Mouse (Mus musculus) retina, adult 2 months (tissue): ENCODE data around the gene Tmeff1.
"Not testable (repeated sequence)": the region's sequence is repeated elsewhere in the genome, so short reads cannot be mapped to it uniquely, and the experiment has no call there.

ENCODE experiments used
- DNase-seq: peaks from one replicate; pipeline ENCODE4 v3.0.0-alpha.2; 2012; ENCODE audit warnings: low read depth, low spot score

The Tmeff1 gene

DNA sequence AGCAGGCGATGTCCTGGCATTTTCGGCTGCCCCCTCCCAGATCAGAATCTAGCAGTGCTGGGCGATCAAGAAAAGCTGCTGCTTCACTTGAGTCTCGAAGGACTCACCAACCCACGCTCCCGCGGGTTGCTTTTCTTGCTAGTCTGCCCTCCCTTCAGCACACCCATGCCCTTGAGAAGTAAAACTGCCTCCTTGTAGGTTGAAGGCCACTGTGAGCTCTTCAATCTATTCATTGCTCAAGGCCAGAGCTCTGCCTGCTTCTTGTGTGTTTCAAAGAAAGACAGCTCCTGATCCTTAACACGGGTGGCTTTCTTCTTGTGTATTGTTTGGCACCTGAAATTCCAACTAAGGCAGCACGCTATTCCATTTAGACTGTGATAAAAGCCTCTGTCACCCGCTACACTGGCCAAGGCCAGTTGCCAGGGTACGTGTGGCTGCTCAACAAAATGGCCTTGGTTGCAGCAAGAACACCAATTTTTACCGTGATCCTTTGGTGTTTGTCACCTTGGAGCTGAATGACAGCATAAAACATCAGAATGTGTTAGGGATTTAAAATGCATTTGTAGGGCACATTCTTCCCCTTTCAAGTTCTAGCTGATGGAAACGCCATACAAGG, 91.7 kb downstream of the Tmeff1 start:
- no peak for DNase-seq

DNA sequence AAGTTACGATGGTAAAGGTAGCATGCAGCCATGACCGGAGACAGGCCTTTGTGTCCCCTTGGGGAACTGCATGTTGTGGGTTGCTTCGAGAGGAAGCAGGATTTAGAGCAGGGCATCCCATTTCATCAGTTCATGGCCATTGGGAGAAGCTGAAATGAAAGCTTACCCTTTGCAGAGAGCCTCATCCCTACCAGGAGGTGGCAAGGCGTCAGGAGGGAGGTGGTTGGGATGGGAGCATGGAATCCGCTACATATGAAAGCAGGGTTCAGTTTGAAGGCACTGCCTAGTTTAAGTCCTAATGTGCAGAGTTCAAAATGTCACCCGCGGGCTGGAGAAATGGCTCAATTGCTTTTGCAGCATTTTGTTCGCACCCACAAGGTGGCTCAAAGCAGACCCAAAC, 92.3 kb downstream of the Tmeff1 start:
- DNase-seq, result no peak

DNA sequence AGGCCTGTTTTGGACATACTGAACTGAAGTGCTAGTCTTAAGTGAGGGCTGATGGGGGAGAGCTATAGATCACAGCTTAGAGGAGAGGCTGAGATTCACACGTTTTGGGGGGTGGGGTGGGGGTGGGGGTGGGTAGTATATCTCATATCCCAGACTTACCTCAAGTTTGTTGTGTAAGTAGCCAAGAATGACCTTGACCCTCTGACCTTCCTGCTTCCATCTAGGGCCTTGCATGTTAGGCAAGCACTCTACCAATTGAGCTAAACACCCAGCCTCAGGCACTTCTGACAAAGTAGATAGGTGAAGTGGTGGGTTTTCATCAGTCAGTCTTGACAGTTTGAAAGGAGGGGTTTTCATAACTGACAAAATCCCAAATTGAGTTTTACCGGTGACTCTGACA, 92.8 kb downstream of the Tmeff1 start:
- DNase-seq, result no peak

DNA sequence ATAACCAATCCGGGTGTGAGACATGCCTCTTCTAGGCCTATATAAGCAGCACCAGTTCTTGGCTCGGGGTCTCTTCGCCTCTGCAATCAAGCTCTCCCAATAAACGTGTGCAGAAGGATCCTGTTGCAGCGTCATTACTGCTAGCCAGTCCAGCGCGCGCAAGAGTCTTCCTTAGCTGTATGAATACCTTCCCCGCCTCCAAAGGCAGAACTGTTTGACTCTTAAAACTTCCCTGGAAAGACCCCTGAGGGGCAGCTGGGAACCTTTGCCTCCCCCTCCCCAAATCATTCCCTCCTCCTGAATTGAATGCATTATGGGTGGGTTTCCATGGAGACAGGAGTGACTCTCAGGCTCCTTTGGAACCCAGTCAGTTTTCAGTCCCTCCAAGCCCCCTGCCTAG, 93.8 kb downstream of the Tmeff1 start:
- DNase-seq, result no peak

DNA sequence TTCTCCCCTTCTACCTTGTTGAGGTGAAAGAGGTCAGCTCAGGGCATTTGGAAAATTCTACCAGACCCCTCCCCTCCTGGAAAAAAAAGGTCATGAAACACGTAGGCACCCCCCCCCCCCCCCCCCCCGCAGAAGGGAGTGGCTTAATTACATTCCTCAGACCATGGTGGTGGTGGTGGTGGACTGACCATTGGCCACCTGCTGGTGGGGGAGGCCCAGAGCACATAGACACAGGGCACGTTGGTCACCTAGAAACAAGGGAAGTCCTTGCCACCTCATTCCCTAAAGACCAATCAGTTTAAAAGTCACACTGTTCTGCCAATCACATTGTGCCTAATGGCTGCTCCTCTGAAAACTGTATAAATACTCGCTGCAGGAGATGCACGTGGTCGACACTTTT, 94.8 kb downstream of the Tmeff1 start:
- not testable (repeated sequence) for DNase-seq

DNA sequence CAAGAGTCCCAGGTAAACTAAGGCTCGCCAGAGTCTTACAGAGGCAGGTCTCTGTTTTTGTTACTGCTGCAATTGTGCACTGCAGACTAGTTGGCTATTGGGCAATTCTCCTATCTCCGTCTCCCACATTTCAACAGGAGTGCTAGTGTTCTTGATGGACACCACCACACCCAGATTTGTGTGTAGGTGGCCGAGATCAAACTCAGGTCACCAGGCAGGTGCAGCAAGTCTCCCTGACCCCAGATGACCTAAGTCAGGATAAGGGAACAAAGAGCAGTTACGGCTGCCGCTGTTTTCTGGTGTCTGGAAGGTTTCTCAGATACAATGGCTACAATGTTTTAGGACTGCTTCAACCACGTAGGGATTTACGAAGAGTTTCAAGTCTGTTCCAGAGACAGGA, 95.2 kb downstream of the Tmeff1 start:
- no peak for DNase-seq

DNA sequence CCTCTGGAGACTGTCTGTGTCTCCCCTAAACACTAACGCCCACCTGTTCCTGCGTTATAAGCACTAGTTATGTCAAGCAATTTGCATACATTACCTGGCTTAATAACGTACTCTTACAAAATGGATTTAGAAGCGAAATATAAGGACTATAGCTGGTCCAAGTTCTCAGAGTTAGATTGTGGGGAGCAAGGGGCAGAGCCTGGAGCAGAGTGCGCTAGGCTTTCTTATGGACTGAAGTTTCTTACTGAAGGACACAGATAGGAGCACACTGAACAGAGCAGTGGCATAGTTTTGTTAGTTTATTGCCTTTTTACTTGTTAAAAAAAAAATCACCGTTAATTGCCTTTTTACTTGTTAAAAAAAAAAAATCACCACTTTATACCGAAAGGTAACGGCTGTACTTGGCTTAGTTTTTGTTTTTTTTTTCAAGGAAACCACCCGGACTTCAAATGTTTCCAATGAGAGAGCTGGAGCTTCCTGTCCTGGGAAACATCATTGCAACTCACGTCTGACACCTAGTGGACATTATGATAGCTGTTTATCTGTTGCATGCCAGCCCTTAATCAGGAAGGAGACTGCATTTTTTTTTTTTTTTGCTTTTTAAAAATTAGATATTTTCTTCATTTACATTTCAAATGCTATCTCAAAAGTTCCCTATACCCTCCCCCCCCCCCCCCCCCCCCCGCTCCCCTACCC, 95.8 kb downstream of the Tmeff1 start:
- peak; percentile 46 for DNase-seq

DNA sequence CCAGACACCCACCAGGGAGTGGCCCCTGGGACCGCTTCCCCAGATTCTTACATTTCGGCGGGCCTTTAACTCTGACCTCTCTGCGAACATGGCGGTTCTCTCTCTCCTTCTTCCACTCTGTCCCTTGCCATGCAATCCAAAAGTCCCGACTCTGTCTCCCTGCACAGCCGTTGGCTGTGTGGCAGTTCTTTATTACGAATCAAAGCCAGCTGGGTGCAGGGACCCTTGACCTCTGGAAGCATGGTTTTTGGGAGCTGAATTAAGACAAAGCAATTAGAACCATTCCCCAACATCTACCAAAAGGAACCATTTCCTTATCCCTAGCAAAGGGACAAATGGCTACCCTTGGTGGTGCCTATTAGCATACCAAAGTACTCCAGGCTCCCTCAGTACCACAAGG, 98.2 kb downstream of the Tmeff1 start:
- no peak for DNase-seq

DNA sequence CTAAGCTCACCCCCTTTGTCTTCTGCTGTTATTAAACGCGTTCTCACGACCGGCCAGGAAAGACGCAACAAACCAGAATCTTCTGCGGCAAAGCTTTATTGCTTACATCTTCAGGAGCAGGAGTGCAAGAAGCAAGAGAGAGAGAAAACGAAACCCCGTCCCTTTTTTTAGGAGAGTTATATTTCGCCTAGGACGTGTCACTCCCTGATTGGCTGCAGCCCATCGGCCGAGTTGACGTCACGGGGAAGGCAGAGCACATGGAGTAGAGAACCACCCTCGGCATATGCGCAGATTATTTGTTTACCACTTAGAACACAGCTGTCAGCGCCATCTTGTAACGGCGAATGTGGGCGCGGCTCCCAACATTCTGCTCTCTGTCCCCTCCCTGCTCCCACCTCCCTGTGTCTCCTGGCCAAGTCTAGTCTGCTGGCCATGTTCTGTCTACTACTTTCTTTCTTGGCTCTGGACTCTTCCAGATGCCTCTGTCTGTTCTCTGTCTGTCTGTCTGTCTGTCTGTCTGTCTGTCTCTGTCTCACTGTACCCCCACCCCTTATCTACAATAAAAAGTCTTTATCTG, 98.7 kb downstream of the Tmeff1 start:
- not testable (repeated sequence) for DNase-seq

DNA sequence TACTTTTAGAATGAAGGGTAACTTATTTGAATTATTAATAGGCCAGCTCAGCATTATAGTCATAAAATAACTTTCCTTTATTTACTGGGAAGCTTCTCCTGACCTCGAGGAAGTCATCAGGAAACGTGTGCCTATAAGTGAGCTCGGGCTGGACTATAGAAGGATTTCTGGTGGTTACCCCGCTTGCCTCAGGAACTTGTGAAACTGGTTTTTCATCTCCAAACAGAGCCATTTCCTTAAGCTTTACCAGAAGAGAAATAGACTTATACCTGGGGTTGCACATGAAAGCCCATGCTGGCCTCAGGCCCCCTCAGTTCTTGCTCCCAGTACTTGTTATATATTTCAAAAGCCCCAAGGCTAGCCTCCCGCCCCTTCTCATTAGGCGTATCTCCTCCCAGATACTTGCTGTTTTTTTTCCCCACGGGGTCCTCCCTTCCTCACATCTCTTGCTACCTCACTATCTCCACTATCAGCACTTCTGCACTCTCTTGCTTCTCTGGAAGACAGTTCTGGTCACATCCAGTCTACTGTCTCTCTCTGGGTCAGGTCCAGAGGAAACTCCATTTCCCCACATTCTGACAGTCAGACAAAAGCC, 99.7 kb downstream of the Tmeff1 start:
- DNase-seq, result no peak

DNA sequence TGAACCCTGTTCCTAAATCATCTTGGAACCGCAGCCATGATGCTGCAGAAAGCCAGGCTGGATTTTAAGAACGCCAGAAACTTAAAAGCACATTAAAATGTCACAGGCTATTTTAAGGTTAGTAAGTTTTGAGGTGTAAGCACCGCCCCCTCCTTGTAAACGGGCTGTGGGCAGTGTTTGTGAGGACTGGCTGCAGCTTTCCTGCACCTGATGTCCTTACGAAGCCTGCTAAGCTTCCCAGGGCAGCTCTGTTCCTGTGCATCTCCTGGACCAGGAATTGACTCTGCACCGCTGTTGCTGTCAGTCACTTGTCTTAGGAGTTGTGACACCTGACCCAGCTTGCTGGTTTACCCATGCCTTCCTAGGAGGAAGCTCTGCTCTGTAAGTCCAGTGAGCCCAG, 103.2 kb downstream of the Tmeff1 start:
- DNase-seq, result no peak

DNA sequence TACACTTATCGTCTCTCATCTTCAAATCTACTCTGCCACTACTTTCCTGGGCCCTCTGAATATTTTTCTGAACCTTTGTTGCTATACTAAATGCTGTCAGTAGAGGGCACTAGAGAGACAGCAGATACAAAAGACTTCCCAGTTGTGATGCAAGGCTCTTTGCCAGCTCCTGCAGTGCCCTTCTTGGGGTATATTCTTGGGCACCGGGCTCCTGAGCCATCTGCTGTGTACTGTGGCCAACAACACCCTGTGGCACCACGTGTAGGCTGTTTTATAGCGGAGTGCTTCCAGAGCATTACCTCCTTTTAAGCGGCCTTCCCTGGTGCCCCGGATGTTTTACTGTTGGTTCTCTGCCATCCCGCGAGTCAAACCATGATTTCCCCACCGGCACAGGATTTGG, 105.7 kb downstream of the Tmeff1 start:
- peak; percentile 26 for DNase-seq

DNA sequence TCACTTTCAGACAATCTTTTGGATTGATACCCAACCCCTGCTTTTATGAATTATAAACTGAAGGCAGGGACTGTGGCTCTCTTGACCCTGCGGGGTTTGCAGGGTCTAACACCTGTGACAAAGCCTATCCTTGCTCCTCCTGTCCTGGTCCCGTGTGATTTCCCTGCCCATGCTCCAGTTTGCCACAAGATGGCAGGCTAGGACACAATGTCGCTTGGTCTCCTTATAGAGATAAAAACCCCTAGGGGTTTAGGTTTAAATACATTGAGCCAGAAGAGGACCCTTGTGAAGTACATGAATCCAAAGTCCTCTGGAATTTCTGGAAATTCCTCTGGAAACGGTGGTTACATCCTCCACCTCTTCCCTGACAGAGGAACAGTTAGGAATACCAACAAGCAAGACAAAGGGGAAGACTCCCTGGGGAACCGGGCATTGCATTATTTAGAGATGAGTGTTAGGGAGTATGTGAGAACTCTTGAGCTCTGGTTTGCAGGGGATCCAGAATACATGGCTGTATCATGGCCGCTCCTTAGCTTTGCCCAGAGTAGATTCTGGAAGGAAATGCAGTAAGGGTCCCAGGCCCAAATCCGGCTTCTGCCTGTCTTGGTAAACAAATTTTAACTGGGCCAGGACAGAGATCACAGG, 106.9 kb downstream of the Tmeff1 start:
- peak; percentile 25 for DNase-seq

DNA sequence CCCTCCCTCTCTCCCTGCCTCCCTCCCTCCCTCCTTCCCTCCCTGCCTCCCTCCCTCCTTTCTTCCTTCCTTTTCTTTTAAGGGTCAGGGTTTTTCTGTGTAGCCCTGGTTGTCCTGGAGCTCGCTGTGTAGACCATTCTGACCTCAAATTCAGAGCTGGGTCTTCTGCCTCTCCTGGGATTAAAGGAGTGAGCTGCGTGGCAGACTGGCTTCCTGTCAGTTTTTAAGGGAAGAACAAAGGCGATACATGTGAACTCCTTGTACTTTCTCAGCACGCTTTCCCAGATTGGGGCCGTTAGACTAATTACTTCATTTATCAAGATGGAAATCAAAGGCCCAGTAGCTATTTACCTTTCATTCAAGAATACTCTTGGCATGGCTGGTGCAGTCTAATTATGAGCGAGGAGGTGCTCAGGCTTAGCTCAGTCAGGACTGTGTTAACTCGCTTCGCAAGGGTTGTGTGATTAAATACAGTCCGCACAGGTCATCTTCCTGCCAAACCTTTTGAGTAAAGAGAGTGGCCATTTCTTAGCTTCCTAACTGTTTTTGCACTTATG, 107.8 kb downstream of the Tmeff1 start:
- DNase-seq, result no peak

DNA sequence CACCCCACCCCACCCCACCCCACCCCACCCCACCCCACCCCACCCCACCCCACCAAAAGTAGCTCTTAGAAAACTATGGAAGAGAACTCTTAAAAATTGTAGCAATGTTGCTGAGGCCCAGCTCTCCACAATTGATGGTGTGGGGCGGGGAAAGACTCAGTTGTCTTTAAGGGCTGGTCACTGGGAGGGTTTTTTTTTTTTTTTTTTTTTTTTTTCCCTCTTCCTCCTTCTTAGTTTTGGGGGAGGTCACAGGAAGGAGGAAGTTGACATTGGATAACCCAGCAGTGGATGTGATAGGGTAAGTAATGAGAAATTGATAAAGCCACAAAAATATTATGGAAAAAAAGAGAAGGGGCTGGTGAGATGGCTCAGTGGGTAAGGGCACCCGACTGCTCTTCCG, 111.7 kb downstream of the Tmeff1 start:
- DNase-seq, result no peak

DNA sequence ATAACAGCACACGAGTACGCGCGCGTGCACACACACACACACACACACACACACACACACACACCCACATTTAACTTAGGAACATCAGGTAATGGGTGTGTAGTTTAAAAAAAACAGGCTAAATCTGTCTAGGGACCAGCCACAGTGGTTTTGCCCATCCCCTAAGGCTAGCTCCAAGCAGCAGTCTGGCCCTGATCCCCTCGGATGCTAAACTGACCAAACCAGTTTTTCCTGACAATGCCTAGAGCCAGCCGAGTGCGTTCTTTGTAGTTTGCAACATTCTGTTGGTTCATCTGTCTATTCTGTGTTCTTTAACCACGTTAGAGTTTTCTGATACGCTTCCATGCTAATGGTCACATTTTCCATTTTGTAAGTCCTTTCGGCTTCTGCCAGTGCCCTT, 112.3 kb downstream of the Tmeff1 start:
- DNase-seq, result no peak
